Mouse (Mus musculus): Measurements from ENCODE around the gene Ovgp1. TPM values are rescaled to one million over a fixed set of nuclear protein-coding genes. Genes with fewer than 3 reads are reported as not detected.

Ovgp1 gene
- polyA plus RNA-seq (2012; rRNA removed) = 0.68 and 1.4 TPM in 2 replicates

GRCm38 (mm10) chr3:105973411-105973810 lies at the start of gene Ovgp1:
Ovgp1 (plus strand) TSS chr3:105973711.
- no peaks in the 10 kb centered on the region for H3K4me1 ChIP-seq (ENCODE audit: control insufficient read depth, insufficient read depth, low read length)
- WGBS = 74% methylated on average over 3 of the region's 3 CpGs
- no peak within 1 kb of the TSS for H3K4me3 ChIP-seq (replicated peaks; ENCODE audit: extremely low read depth, low read depth, low read length)
- TF ChIP-seq POLR2A (IDR thresholded peaks at IDR 0.05; ENCODE audit: borderline replicate concordance, extremely low read depth, low read depth, low read length) (no peak), CTCF (IDR thresholded peaks at IDR 0.05; ENCODE audit: insufficient read depth, low read length) (no peak)
- DNase-seq = no peak

DNA sequence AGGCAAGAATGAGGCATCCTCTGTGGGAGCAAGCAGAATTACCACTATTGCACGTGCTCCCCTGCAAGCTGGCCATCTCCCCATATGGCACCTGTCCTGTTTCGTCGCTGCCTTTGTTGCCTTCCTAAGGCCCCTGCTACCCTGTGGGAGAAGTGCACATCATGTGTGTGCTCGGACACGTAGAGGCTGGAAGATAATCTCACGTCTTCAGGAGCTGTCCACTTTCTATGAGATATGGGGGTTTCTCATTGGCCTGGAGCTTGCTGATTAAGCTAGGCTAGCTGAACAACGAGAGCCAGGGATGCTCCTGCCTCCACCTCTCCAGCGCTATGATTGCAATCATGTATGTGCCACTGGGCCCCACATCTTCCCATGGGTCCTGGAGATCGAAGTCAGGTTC lies 48.9 kb upstream of the Ovgp1 start:
- DNase-seq = no peak
- no peaks in the 10 kb centered on the region for H3K4me1 ChIP-seq (ENCODE audit: control insufficient read depth, insufficient read depth, low read length)
- 80% methylated on average over 9 of the region's 9 CpGs for WGBS
- no peak overlapping the region for H3K4me3 ChIP-seq (replicated peaks; ENCODE audit: extremely low read depth, low read depth, low read length)
- TF ChIP-seq POLR2A (IDR thresholded peaks at IDR 0.05; ENCODE audit: borderline replicate concordance, extremely low read depth, low read depth, low read length) = no peak

GRCm38 (mm10) chr3:105927561-105928194 lies 45.8 kb upstream of the Ovgp1 start:
- DNase-seq = no peak
- no peak for TF ChIP-seq CTCF (IDR thresholded peaks at IDR 0.05; ENCODE audit: insufficient read depth, low read length)
- no peak for TF ChIP-seq POLR2A (IDR thresholded peaks at IDR 0.05; ENCODE audit: borderline replicate concordance, extremely low read depth, low read depth, low read length)
- Histone ChIP-seq H3K4me3 (replicated peaks; ENCODE audit: extremely low read depth, low read depth, low read length) (no peak overlapping the region), H3K4me1 (ENCODE audit: control insufficient read depth, insufficient read depth, low read length) (no peaks in the 10 kb centered on the region; the same call in 1 of the 2 replicates)
- WGBS = 84% methylated on average over 7 of the region's 7 CpGs

DNA sequence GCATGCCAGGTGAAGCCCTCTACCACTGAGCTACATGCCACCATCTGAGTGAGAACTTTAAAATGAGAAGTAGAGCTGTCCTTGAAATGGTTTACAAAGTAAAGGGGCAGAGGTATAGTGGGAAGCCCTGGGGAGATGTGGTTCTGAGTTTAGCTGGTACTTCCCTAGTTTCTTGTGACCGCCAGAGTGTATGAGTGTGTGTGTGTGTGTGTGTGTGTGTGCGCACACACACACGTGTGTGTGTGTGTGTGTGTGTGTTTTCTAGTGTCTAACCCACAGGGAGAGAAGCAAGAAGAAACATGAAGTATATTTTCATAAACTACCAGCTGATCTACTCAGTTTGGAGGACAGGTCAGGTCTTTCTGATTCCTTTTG lies 45.3 kb upstream of the Ovgp1 start:
- 79% methylated on average over 3 of the region's 3 CpGs for WGBS
- no peak for DNase-seq
- TF ChIP-seq CTCF (IDR thresholded peaks at IDR 0.05; ENCODE audit: insufficient read depth, low read length) (no peak), POLR2A (IDR thresholded peaks at IDR 0.05; ENCODE audit: borderline replicate concordance, extremely low read depth, low read depth, low read length) (no peak)
- no peaks in the 10 kb centered on the region; the same call in 1 of the 2 replicates for H3K4me1 ChIP-seq (ENCODE audit: control insufficient read depth, insufficient read depth, low read length)
- no peak overlapping the region for H3K4me3 ChIP-seq (replicated peaks; ENCODE audit: extremely low read depth, low read depth, low read length)

GRCm38 (mm10) chr3:105928781-105929180 lies 44.7 kb upstream of the Ovgp1 start:
- Histone ChIP-seq H3K4me1 (ENCODE audit: control insufficient read depth, insufficient read depth, low read length) (no peaks in the 10 kb centered on the region; the same call in 1 of the 2 replicates), H3K4me3 (replicated peaks; ENCODE audit: extremely low read depth, low read depth, low read length) (no peak overlapping the region)
- no peak for DNase-seq
- TF ChIP-seq POLR2A (IDR thresholded peaks at IDR 0.05; ENCODE audit: borderline replicate concordance, extremely low read depth, low read depth, low read length) (no peak), CTCF (IDR thresholded peaks at IDR 0.05; ENCODE audit: insufficient read depth, low read length) (no peak)
- WGBS = 80% methylated on average over 6 of the region's 6 CpGs

DNA sequence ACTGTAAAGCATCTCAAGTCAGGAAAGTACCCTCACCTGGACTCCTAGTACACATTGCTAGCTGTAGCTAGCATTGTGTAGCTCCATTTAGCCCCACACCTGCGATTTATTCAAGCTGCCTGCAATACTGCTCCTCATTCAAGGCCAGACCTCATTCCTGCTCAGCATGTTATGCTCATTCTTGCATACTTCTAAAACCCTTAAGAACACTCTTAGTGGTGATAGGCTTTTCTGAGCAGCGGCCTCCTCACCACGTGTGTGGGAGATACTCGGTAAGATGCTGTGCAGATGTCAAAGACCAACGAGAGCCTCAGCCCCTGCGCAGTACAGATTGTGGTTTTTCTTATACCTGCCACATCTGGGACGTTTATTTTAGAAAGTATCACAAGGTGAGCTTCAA lies 43.7 kb upstream of the Ovgp1 start:
- Histone ChIP-seq H3K4me3 (replicated peaks; ENCODE audit: extremely low read depth, low read depth, low read length) (no peak overlapping the region), H3K4me1 (ENCODE audit: control insufficient read depth, insufficient read depth, low read length) (no peaks in the 10 kb centered on the region; the same call in 1 of the 2 replicates)
- no peak for TF ChIP-seq POLR2A (IDR thresholded peaks at IDR 0.05; ENCODE audit: borderline replicate concordance, extremely low read depth, low read depth, low read length)
- no peak for TF ChIP-seq CTCF (IDR thresholded peaks at IDR 0.05; ENCODE audit: insufficient read depth, low read length)
- WGBS = 60% methylated on average over 7 of the region's 7 CpGs
- no peak for DNase-seq

DNA sequence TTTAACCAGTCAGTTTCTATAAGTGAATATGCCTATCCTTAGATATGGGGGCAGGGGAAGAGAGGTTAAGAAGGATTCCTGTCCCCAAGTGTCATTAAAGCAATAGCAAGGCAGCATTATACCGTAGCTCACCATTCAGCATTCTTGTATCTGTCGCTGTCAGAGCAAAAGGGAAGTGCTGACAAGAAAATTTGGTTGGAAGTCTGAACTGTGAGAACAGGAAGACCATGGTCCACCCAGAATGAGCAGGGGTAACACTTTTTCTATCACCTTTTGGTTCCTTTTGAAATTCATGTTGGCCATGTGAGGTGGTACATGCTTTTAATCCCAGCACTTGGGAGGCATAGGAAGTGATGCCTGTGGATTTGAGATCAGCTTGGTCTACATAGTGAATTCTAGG lies 42.4 kb upstream of the Ovgp1 start:
- no peak overlapping the region for H3K4me3 ChIP-seq (replicated peaks; ENCODE audit: extremely low read depth, low read depth, low read length)
- H3K4me1 ChIP-seq (ENCODE audit: control insufficient read depth, insufficient read depth, low read length) = peaks cover 4% of the 10 kb centered on the region; the same call in 1 of the 2 replicates
- TF ChIP-seq CTCF (IDR thresholded peaks at IDR 0.05; ENCODE audit: insufficient read depth, low read length) (no peak), POLR2A (IDR thresholded peaks at IDR 0.05; ENCODE audit: borderline replicate concordance, extremely low read depth, low read depth, low read length) (no peak)
- WGBS = 85% methylated on average over 2 of the region's 2 CpGs
- no peak for DNase-seq

DNA sequence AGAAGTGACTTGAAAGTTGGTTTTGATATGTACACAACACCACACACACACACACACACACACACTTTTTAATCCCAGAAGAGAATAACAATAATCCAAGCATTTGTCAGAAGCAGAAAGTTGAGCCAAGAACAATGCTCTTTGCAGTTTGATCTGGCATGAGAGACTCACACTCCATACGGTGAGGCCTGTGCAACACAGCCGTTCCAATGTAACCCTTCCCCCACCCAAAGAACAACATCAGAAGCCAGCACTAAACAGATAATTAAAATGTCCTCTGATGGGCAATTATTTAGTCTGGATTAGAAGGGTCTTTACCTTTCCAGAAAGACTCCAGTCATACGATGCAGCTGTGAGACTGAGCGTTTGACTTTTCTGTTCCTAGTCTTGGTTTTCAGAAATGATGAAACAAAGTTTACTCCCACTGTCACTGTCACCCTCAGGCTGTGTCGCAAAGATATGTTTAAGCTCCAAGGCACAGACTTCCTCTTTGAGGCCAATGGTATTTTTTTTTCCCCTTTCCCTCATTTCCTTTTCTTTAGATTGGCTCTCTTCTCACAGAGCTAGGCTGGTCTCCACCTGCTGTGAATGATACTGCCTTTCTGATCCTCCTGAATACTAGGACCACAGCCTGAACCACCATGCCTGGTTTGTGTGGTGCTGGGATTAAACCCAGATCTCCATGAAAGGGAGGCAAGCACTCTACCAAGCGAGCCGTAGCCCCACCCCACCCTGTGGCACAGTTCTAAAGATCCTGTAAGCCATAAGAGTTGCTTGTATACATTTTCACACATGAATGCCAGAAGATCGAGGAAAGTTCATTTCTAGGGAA lies 41.1 kb upstream of the Ovgp1 start, which contains the start of gene I830077J02Rik:
TSS of gene I830077J02Rik (minus strand) at position 425 of the 832 bp plus-strand sequence.
- no peak for TF ChIP-seq CTCF (IDR thresholded peaks at IDR 0.05; ENCODE audit: insufficient read depth, low read length)
- Histone ChIP-seq H3K4me3 (replicated peaks; ENCODE audit: extremely low read depth, low read depth, low read length) (no peak within 1 kb of the TSS), H3K4me1 (ENCODE audit: control insufficient read depth, insufficient read depth, low read length) (peaks cover 4% of the 10 kb centered on the region; the same call in 1 of the 2 replicates)
- no peak for DNase-seq
- 52% methylated on average over 8 of the region's 8 CpGs for WGBS

DNA sequence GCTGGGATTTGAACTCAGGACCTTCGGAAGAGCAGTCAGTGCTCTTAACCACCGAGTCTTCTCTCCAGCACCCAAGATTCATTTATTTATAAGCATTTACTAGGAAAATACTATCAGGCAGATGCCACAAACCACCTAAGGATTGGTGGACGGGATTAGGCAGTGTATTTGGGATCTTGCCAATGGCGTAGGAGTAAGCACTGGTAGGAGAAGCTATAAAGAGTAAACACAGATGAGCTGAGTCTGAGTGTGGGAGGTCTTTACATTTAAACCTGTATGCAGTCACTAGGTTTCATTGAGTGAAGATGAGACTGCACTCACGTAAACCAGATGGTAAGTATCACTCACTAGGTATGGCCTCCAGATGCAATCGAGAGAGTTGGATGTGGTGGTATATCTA lies 39.6 kb upstream of the Ovgp1 start:
- DNase-seq = no peak
- Histone ChIP-seq H3K4me3 (replicated peaks; ENCODE audit: extremely low read depth, low read depth, low read length) (no peak overlapping the region), H3K4me1 (ENCODE audit: control insufficient read depth, insufficient read depth, low read length) (peaks cover 4% of the 10 kb centered on the region; the same call in 1 of the 2 replicates)
- 89% methylated on average over 6 of the region's 6 CpGs for WGBS
- TF ChIP-seq CTCF (IDR thresholded peaks at IDR 0.05; ENCODE audit: insufficient read depth, low read length) (no peak), POLR2A (IDR thresholded peaks at IDR 0.05; ENCODE audit: borderline replicate concordance, extremely low read depth, low read depth, low read length) (no peak)

- TF ChIP-seq CTCF (IDR thresholded peaks at IDR 0.05; ENCODE audit: insufficient read depth, low read length) = no peak
- no peak for TF ChIP-seq POLR2A (IDR thresholded peaks at IDR 0.05; ENCODE audit: borderline replicate concordance, extremely low read depth, low read depth, low read length)
- 35% methylated on average over 5 of the region's 5 CpGs for WGBS
- peaks cover 4% of the 10 kb centered on the region; the same call in 1 of the 2 replicates for H3K4me1 ChIP-seq (ENCODE audit: control insufficient read depth, insufficient read depth, low read length)
- peak; percentile 44 for DNase-seq
- H3K4me3 ChIP-seq (replicated peaks; ENCODE audit: extremely low read depth, low read depth, low read length) = no peak overlapping the region
These were observed 38.5 kb upstream of the Ovgp1 start for GRCm38 (mm10) chr3:105935033-105935432.

Measured in lung, adult 2 months (tissue).